Mouse (Mus musculus): Measurements from ENCODE around the gene Rfc5.

- TF ChIP-seq GATA1 (IDR thresholded peaks at IDR 0.05; ENCODE audit: low read length) (no peak), TAL1 (IDR thresholded peaks at IDR 0.05; ENCODE audit: low read length) (no peak)
These were observed 5.6 kb downstream of the Rfc5 start for GRCm38 (mm10) chr5:117383198-117383597.

Data from erythroblast, embryonic 14.5 days (primary cell).